Mouse (Mus musculus): ENCODE results near the gene Olfr789.

Gene Olfr789

GRCm38 (mm10) chr10:129484452-129484851 lies at the start of gene Olfr789:
Olfr789 (plus strand) TSS chr10:129484752.
- DNase-seq (ENCODE audit: low spot score in 2 of 2): no peak

GRCm38 (mm10) chr10:129461562-129461961 lies 23.0 kb upstream of the Olfr789 start, which contains the start of gene Olfr787:
Olfr787 (plus strand) TSS chr10:129461862.
- DNase-seq (ENCODE audit: low spot score in 2 of 2): no peak

- DNase-seq (ENCODE audit: low spot score in 2 of 2): no peak
Measured at GRCm38 (mm10) chr10:129470698-129471097, 13.9 kb upstream of the Olfr789 start, which contains the start of gene Olfr788. Olfr788 (plus strand) TSS chr10:129470998.

- no peak for DNase-seq (ENCODE audit: low spot score in 2 of 2)
Measured at GRCm38 (mm10) chr10:129473256-129473655, 11.3 kb upstream of the Olfr789 start.

- DNase-seq (ENCODE audit: low spot score in 2 of 2): no peak
Measured at GRCm38 (mm10) chr10:129473723-129474122, 10.8 kb upstream of the Olfr789 start.

- DNase-seq (ENCODE audit: low spot score in 2 of 2): no peak
Measured at GRCm38 (mm10) chr10:129490101-129490500, 5.5 kb downstream of the Olfr789 start.

GRCm38 (mm10) chr10:129498192-129498591 lies 13.6 kb downstream of the Olfr789 start, which contains the start of gene Olfr790:
Olfr790 (plus strand) TSS chr10:129498492.
- no peak for DNase-seq (ENCODE audit: low spot score in 2 of 2)

- no peak for DNase-seq (ENCODE audit: low spot score in 2 of 2)
Measured at GRCm38 (mm10) chr10:129521492-129521891, 36.9 kb downstream of the Olfr789 start, which contains the start of gene Olfr791. Olfr791 (plus strand) TSS chr10:129521792.

- DNase-seq (ENCODE audit: low spot score in 2 of 2): no peak
Measured at GRCm38 (mm10) chr10:129538862-129539261, 54.3 kb downstream of the Olfr789 start, which contains the start of gene Olfr792. Olfr792 (plus strand) TSS chr10:129539162.
